Mouse (Mus musculus) spleen, postnatal 10 days (tissue): Measurements from ENCODE around the gene Cep89.

Source experiments
- DNase-seq, 2 experiments: peaks; one replicate each; pipeline ENCODE4 v3.0.0; 2021 to 2022; ENCODE audit warnings: low spot score in 2 of 2

Gene Cep89

DNA sequence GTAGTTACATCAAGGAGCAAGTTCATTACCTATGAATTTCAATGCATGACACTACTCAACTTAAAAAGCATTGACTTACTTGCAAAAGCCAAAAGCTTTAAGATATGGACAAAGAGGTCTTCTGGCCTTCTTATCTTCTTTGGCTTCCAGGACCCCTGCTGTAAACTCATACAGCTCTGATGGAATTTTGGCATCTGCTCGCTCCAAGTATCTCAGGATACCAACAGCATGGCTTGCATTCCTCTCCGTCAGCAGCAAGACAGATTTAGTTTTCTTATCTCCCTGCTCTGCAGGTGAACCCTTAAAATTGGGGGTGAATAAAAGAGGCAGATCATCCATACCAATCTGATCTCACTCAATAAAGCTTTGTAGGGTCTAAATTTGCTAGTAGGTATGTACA, 88.3 kb downstream of the Cep89 start:
- no peak for DNase-seq

DNA sequence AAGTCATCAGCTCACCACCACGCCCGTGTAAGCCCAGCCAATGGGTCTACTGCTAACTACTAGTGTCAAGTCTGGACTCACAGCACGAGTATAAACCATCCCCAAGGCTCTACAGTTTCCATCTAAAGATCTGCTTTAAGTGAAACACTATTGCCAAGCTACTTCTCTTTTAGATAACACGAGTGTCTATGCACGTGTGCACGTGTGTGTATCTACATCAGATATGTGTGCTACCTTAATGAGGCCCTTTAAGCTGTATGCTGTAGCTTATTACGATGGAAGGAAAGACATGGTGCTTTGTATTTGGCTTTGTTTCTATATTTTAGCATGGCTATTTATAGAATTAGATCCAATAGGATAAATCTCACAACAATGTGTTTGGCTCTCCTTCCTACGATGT, 89.7 kb downstream of the Cep89 start:
- DNase-seq: no peak
